Mouse (Mus musculus) thymus, postnatal 25 days (tissue): ENCODE measurements around the gene Cops9.

ENCODE experiments used
- DNase-seq: peaks from one replicate; pipeline ENCODE4 v3.0.0; 2022

Cops9 gene

GRCm38 (mm10) chr1:92646111-92646510, 4.3 kb upstream of the Cops9 start:
- no peak for DNase-seq

- DNase-seq: no peak
These were observed 3.1 kb upstream of the Cops9 start for GRCm38 (mm10) chr1:92644916-92645315.

- no peak for DNase-seq
These were observed 1.9 kb upstream of the Cops9 start for GRCm38 (mm10) chr1:92643691-92644090.

- peak; percentile 17 for DNase-seq
These were observed 1.4 kb downstream of the Cops9 start for GRCm38 (mm10) chr1:92640393-92640792.

DNA sequence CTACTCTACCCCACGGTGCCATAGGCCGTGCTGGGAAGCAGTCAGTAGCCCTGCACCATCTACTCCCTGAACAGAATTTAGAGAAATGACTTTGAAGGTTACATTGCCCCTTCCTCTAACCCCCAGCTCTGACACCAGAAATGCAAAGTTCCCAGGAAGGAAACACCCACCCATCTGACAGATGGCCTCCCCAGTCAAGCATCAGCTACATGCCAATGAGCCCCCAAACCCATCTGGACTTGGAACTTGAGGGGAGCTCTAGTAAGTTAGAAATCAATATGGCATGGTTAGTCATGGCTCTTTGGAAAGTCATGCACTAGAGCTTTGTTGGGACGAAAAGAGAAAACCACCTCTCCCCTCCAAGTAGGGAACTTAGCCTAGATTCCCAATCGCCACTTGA, 3.0 kb downstream of the Cops9 start:
- DNase-seq: no peak

DNA sequence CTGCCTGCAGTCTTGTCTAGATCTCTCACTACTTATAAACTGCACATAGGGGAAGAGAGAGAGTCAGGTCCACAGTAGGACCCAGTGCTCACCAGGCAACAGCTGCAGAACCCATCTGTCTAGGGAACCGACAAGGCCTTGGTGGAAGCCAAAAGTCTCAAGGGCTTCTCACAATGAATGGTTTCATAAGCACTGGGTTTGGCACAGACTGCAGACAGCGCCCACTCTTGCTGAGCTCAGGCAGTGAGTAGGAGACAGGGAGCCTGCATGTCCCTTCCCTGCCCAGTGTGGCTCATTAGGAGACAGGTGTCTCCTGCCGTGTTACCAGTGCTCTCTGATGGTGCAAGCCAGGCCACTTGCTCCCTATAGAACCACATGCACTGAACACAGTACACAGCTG, 3.6 kb downstream of the Cops9 start:
- DNase-seq: no peak

DNA sequence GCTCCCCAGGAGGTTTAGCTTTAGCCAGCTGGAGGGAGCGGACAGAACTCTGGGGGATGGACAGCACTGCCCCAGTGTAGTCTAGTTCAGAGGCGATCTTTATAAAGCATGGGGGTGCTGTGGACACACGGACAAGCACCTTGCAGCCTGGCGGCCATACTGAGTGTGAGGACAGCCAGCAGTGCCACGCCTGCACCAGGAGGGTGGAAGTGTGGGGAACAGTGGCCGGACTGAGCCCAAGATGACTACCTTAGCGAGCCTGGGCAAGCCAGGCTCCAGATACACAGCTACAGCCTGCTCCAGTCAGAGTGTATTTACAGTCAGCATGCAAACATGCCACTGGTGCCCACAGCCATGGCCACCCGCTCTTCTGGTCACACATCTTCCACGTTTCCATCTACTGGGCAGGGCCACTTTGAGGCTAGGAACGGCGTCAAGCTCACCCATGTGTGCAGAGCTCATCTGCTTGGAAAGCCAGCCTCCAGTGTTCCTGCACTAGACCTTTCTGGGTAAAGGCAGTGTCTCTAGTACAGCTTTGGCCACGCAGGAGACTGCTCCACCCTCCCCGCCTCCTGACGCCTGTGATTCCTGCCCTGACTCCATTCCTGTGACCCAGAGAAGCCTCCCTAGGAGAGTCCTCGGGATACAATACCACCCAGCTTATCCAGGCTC, 4.1 kb downstream of the Cops9 start:
- DNase-seq: no peak

- no peak for DNase-seq
These were observed 5.1 kb downstream of the Cops9 start for GRCm38 (mm10) chr1:92636676-92637075.

DNA sequence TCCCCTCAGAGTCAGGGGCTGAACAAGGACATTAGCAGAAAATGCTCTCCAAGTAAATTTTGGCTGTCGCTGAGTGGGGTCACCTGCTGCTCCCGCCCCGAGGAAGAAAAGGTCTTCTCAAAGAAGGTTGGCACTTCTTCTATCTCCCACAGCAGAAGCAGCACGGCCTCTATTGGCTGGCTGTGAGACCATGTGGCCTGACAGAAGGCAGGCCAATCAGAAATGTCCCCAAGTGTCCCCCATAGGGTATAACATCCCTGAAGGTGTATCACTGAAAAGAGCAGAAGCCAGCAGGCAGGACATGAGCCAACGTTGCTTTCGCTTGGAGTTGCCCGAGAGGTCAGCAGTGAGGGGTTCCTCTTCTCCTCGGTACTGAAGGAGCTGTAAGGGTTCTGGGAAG, 5.8 kb downstream of the Cops9 start:
- no peak for DNase-seq

DNA sequence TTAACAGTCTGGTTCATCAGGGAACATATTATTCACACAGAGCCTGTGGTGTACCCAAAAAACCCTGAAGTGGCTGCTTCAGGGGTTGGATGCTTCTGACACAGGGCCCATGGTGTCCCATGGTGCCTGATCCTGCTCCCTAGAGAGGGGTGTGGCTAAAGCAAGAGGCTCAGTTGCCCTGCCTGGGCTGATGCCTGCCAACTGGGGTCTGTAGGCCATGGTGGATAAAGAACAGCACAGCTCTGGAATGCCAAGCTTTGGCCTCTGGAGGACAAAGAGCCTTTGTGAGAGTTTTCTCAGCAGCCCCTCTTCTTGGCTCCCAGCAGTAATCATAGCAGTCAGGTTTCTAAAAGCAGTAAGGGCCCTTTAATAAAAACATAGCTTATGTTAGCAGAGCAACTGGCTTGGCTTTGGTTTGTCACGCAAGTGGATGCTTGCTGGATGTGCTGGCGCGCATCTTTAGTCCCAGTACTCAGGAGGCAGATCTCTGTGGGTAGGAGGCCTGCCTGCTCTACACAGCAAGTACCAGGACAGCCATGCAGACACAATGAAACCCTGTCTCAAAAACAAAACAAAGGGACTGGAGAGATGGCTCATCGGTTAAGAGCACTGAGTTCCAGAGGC, 6.7 kb downstream of the Cops9 start:
- no peak for DNase-seq

DNA sequence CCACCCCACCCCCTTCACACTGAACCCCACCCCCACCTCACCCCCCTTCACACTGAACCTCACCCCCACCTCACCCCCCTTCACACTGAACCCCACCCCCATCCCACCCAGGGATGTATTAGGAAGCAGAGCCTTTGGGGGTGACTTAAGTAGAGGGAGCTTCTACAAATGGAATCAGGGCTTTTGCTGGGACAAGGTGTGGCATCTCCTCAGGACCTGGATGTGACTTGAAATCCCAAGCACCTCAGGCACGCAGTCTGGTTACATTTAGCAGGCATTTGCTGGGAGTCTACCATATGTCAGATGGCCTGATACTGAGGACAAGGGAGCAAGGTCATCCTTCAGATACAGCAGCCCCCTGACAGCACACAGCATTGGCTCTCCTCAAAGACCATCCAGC, 7.2 kb downstream of the Cops9 start:
- DNase-seq: no peak

DNA sequence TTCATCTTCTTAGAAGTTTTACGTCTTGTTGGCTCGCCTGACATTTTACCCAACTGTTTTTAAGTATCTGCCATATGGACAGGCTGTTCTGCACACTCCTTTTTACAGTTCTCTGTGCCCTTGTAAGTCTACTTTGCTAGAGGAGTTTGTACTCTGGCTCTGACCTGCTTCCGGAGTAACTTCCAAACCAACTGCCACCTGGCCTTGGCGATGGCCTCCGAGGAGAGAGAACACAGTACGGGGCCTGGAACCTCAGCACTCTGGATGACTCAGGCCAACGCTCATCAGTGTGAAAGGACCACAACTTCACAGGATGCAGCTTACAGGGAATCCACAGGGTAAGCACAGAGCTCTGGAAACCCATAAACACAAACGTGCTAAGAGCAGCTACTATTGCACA, 8.1 kb downstream of the Cops9 start:
- DNase-seq: no peak

DNA sequence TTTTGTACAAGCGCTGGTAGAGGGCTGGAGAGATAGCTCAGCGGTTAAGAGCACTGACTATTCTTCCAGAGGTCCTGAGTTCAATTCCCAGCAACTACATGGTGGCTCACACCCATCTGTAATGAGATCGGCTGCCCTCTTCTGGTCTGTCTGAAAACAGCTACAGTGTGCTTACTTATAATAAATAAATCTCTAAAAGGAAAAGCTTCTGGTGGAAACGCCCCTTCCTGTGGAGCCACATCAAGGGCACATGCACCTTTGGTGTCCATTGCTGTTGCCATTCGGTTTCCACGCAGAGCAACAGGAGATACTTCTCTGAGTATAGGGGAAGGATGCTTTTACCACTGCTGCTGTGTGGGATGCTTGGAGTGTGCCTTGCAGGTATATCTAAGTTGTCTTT, 8.8 kb downstream of the Cops9 start:
- no peak for DNase-seq

GRCm38 (mm10) chr1:92632196-92632595, 9.6 kb downstream of the Cops9 start:
- no peak for DNase-seq

DNA sequence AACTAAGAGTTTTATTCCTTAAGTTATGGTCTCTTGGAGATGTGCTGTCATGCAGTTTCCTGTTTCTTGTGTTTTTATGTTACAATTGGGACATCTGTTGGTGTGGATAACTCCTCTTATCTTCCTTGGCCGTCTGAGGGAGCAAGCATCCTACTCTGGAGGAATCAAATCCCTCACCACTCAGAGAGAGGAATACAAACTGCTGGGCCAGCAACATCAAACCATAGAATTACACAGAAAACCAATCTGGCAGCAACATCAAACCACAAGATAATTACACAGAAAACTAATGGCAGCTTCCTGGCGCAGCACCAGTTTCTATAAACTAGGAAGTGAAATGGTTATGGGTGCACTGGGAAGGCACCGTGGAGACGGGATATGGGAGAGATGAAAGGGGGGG, 13.6 kb downstream of the Cops9 start:
- no peak for DNase-seq

- DNase-seq: no peak
These were observed 23.4 kb downstream of the Cops9 start for GRCm38 (mm10) chr1:92618360-92618759.

- no peak for DNase-seq
These were observed 24.3 kb downstream of the Cops9 start, which contains the start of gene Olfr12 for GRCm38 (mm10) chr1:92617488-92617887. TSS of gene Olfr12 (plus strand) at chr1:92617788.

DNA sequence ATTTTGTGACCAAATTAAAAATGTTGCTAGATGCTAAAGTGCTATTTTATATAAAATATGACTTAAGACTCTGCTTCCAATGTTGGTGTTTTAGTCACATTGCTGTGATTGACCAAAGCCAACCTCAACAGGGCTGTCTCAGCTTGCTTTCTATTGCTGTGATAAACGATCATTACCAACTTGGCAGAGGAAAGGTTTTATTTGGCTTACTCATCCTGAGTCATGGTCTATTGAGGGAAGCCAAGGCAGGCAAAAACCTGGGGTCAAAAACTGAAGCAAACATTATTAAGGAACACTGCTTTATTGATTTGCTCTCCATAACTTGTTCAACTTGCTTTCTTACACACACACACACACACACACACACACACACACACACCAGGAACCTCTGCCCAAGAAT, 25.7 kb downstream of the Cops9 start:
- DNase-seq: no peak

- no peak for DNase-seq
These were observed 27.3 kb downstream of the Cops9 start for GRCm38 (mm10) chr1:92614516-92614915.

- no peak for DNase-seq
These were observed 28.6 kb downstream of the Cops9 start for GRCm38 (mm10) chr1:92613175-92613574.

DNA sequence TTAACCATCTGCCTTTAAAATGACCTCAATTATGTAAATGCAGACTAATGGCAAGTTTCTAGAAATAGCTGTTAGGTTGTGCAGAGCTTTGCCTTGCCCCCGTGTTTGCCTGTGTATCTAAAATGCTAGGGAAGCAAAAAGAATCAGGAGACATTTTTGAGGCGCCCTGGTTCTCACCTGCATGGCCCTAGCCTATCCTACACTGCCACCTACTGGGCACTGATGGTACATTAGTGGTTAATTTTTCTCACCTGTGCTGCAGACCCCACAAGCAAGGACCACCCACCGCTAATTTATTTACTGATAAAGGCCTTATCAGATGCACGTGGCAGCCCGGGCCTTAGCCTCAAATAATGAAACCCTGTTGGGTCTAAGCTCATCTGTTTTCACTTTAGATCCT, 30.8 kb downstream of the Cops9 start:
- DNase-seq: peak; percentile 58

- no peak for DNase-seq
These were observed 34.1 kb downstream of the Cops9 start for GRCm38 (mm10) chr1:92607711-92608110.

- DNase-seq: no peak
These were observed 36.3 kb downstream of the Cops9 start, which contains the start of gene Olfr1410 for GRCm38 (mm10) chr1:92605482-92605881. TSS of gene Olfr1410 (plus strand) at chr1:92605782.

DNA sequence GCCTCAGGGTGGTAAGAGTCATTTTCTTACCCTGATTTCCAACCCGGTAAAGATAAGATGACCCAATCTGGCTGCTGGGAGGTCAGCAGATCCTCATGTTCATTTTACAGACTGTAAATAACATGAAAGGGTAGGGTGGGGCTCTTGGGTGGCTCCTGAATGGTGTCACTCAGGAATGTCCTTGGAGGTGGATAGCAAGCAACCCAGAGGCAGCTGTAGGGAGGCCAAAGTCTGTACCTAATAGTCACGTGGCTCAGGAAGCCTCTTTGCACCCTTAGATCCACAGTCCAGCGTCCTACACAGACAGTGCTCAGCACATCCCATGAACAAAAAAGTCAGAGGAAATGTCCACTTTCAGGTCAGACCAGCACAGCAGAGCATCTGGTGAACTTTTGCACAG, 45.8 kb downstream of the Cops9 start:
- no peak for DNase-seq

DNA sequence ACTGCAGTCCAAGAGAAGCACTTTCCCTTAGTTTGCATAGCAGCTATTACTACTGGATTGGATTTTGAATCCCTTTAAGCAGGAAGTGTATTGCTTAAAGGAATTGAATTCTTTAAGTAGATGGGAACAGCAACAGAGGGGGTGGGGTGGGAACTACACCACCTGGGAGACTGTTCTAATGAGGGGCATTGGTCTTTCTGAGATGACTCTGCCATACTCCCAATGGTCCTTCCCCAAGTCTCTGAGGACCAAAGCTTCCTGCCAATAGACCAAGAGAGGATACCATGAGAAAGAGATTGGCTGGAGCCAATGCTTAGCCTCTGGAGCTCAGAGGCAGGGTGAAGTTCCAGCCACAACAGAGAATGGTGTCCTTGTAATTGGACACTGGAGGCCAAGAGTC, 47.7 kb downstream of the Cops9 start, which contains the start of gene Olfr1411:
Gene Olfr1411, plus strand, starts transcription at position 301 of the 400 bp plus-strand sequence.
- DNase-seq: no peak
